Mouse (Mus musculus) thymus, postnatal 36 days (tissue): Measurements from ENCODE around the gene Insr.
"Not testable (repeated sequence)": the region's sequence is repeated elsewhere in the genome, so short reads cannot be mapped to it uniquely, and the experiment has no call there.

Experiments
- DNase-seq, 2 experiments: peaks; one replicate each; pipeline ENCODE4 v3.0.0; 2022; ENCODE audit warnings: mixed read lengths in 2 of 2

Gene Insr

GRCm38 (mm10) chr8:3179930-3180329, 99.5 kb downstream of the Insr start:
- no peak for DNase-seq

DNA sequence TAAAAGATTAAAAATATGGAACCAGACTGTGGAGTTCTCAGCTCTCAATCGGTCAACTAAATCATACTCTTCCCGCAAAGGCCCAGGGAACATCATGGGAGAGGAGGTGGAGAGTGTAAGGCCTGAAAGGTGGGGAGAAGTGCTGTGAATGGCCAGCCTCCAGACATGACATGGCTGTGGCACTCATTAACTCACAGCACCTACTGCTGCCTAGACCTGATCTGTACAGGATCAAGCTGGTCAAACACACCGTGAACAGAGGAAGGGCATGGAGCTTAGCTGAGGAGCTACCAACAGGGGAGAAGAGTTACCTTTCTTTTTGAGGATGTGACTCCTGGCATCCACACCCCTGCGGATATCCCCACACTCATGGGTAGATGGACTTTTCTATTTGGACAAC, 102.0 kb downstream of the Insr start:
- DNase-seq, result no peak

DNA sequence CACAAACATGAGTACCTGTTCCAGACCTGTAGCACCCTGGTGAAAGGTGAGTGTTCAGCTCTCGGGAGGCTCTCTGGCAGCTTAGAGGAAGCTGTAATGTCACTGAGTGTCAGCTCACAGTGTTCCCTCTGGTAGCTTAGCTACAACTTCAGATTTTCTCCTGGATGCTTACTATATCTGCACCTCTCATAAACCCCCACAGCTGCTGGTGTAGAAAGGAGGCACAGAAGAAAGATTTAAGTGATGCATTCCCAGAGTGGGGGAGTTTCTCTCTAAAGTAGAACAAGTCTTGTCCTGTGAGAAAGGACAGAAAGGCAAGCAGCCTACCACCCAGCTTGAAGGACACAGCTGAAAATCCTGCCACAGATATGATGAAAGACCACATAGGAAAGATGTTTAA, 107.2 kb downstream of the Insr start:
- no peak for DNase-seq

DNA sequence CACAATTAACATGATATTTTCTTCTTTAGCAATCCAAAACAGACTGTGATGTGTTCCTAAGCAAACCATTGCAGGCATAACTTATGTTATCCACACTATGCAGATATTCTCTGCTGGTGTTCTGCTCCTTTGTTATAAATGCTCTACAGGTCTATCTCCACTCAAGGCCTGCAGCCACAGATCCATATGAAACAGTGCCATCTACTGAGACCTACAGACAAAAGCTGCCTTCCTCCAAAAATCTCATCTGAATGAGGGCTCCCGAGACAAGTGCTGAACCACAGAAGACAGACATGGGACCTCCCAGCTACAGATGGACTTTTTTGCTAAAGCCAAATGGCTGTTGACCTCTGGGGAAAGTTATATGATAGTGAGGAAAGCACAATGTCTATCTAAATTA, 132.9 kb downstream of the Insr start:
- no peak for DNase-seq

GRCm38 (mm10) chr8:3100416-3100815, 179.0 kb downstream of the Insr start:
- DNase-seq, result not testable (repeated sequence)
